Mouse (Mus musculus): ENCODE measurements around the gene Gjd3. TPM values are rescaled to one million over a fixed set of nuclear protein-coding genes. Genes with fewer than 3 reads are reported as not detected.

Gene Gjd3
- total and polyA plus RNA-seq, 2 experiments from 2014 or later = 4.5 to 5.1 TPM

GRCm38 (mm10) chr11:98978526-98979148 is 4.2 kb downstream of the Gjd3 start:
- Histone ChIP-seq H3K4me2 (ENCODE audit: low read depth, low read length, poor library complexity, severe bottlenecking) (no peak overlapping the region), H3K27me3 (ENCODE audit: insufficient read depth, low read length) (no peaks in the 10 kb centered on the region), H3K9ac (replicated peaks; ENCODE audit: low read length, poor library complexity, severe bottlenecking) (no peak overlapping the region), H3K27ac (ENCODE audit: low read depth, low read length) (no peak overlapping the region), H3K36me3 (ENCODE audit: insufficient read depth, low read length) (peaks cover 5% of the 10 kb centered on the region), H3K4me3 (ENCODE audit: low read depth, low read length) (no peak overlapping the region), H3K4me1 (ENCODE audit: insufficient read depth, low read length) (0 out of 2 replicates have a peak, but pooled peaks cover 2% of the 10 kb centered on the region), H3K9me3 (ENCODE audit: low read length) (no peaks in the 10 kb centered on the region)
- ATAC-seq (ENCODE audit: low FRiP score) = no peak
- no peak for DNase-seq (ENCODE audit: low spot score)
- 59% methylated on average over 15 of the region's 15 CpGs for WGBS
- TF ChIP-seq CTCF (IDR thresholded peaks at IDR 0.05) = no peak

- Histone ChIP-seq H3K4me2 (ENCODE audit: low read depth, low read length, poor library complexity, severe bottlenecking) (no peak overlapping the region), H3K4me1 (ENCODE audit: insufficient read depth, low read length) (no peaks in the 10 kb centered on the region), H3K9me3 (ENCODE audit: low read length) (no peaks in the 10 kb centered on the region), H3K27ac (ENCODE audit: low read depth, low read length) (no peak overlapping the region), H3K27me3 (ENCODE audit: insufficient read depth, low read length) (no peaks in the 10 kb centered on the region), H3K36me3 (ENCODE audit: insufficient read depth, low read length) (peaks cover 20% of the 10 kb centered on the region), H3K9ac (replicated peaks; ENCODE audit: low read length, poor library complexity, severe bottlenecking) (no peak overlapping the region), H3K4me3 (ENCODE audit: low read depth, low read length) (no peak overlapping the region)
- WGBS = 45% methylated on average over 5 of the region's 5 CpGs
- DNase-seq (ENCODE audit: low spot score) = peak; percentile 89
- ATAC-seq (ENCODE audit: low FRiP score) = peak; percentile 15; the same call in 1 of the 2 replicates
- TF ChIP-seq CTCF (IDR thresholded peaks at IDR 0.05) = peak; percentile 88
These were observed 7.7 kb downstream of the Gjd3 start for GRCm38 (mm10) chr11:98974871-98975719.

- no peak for TF ChIP-seq CTCF (IDR thresholded peaks at IDR 0.05)
- Histone ChIP-seq H3K27ac (ENCODE audit: low read depth, low read length) (no peak overlapping the region), H3K27me3 (ENCODE audit: insufficient read depth, low read length) (no peaks in the 10 kb centered on the region), H3K36me3 (ENCODE audit: insufficient read depth, low read length) (peaks cover 20% of the 10 kb centered on the region), H3K9ac (replicated peaks; ENCODE audit: low read length, poor library complexity, severe bottlenecking) (no peak overlapping the region), H3K4me1 (ENCODE audit: insufficient read depth, low read length) (no peaks in the 10 kb centered on the region; the same call in 1 of the 2 replicates), H3K4me2 (ENCODE audit: low read depth, low read length, poor library complexity, severe bottlenecking) (no peak overlapping the region), H3K4me3 (ENCODE audit: low read depth, low read length) (no peak overlapping the region), H3K9me3 (ENCODE audit: low read length) (no peaks in the 10 kb centered on the region)
- ATAC-seq (ENCODE audit: low FRiP score) (no peak), DNase-seq (ENCODE audit: low spot score) (no peak)
- WGBS = 80% methylated on average over 6 of the region's 6 CpGs
These were observed 8.6 kb downstream of the Gjd3 start for GRCm38 (mm10) chr11:98974213-98974612.

- TF ChIP-seq CTCF (IDR thresholded peaks at IDR 0.05) = no peak
These were observed 9.2 kb downstream of the Gjd3 start for GRCm38 (mm10) chr11:98973584-98973983.

GRCm38 (mm10) chr11:98972801-98973360 is 9.9 kb downstream of the Gjd3 start:
- TF ChIP-seq CTCF (IDR thresholded peaks at IDR 0.05) = no peak
- no peak for ATAC-seq (ENCODE audit: low FRiP score)

More at GRCm38 (mm10) chr11:98973584-98973983, 9.2 kb downstream of the Gjd3 start:
- 86% methylated on average over 14 of the region's 14 CpGs for WGBS
- no peak overlapping the region for H3K27ac ChIP-seq (ENCODE audit: low read depth, low read length)
- ATAC-seq (ENCODE audit: low FRiP score) (no peak), DNase-seq (ENCODE audit: low spot score) (peak; percentile 18)
- peaks cover 4% of the 10 kb centered on the region; the same call in 1 of the 2 replicates for H3K4me1 ChIP-seq (ENCODE audit: insufficient read depth, low read length)
- peaks cover 20% of the 10 kb centered on the region for H3K36me3 ChIP-seq (ENCODE audit: insufficient read depth, low read length)
- no peaks in the 10 kb centered on the region for H3K9me3 ChIP-seq (ENCODE audit: low read length)
- H3K27me3 ChIP-seq (ENCODE audit: insufficient read depth, low read length) = no peaks in the 10 kb centered on the region
- H3K9ac ChIP-seq (replicated peaks; ENCODE audit: low read length, poor library complexity, severe bottlenecking) = no peak overlapping the region
- H3K4me2 ChIP-seq (ENCODE audit: low read depth, low read length, poor library complexity, severe bottlenecking) = no peak overlapping the region
- no peak overlapping the region for H3K4me3 ChIP-seq (ENCODE audit: low read depth, low read length)

More at GRCm38 (mm10) chr11:98972801-98973360, 9.9 kb downstream of the Gjd3 start:
- H3K27ac ChIP-seq (ENCODE audit: low read depth, low read length) = no peak overlapping the region
- no peak overlapping the region for H3K4me2 ChIP-seq (ENCODE audit: low read depth, low read length, poor library complexity, severe bottlenecking)
- H3K36me3 ChIP-seq (ENCODE audit: insufficient read depth, low read length) = peaks cover 20% of the 10 kb centered on the region
- WGBS = 91% methylated on average over 9 of the region's 9 CpGs
- H3K9me3 ChIP-seq (ENCODE audit: low read length) = no peaks in the 10 kb centered on the region
- DNase-seq (ENCODE audit: low spot score) = no peak
- peaks cover 8% of the 10 kb centered on the region for H3K4me1 ChIP-seq (ENCODE audit: insufficient read depth, low read length)
- no peak overlapping the region for H3K9ac ChIP-seq (replicated peaks; ENCODE audit: low read length, poor library complexity, severe bottlenecking)
- no peak overlapping the region for H3K4me3 ChIP-seq (ENCODE audit: low read depth, low read length)
- H3K27me3 ChIP-seq (ENCODE audit: insufficient read depth, low read length) = no peaks in the 10 kb centered on the region

Data from midbrain, postnatal 0 days (tissue).